Mouse (Mus musculus): Measurements from ENCODE around the gene Alox12.
A peak's percentile ranks its signal among the peaks of the same experiment; 100 is the strongest.

Alox12 gene

GRCm38 (mm10) chr11:70254931-70255531, at the start of gene Alox12:
Gene Alox12, minus strand, starts transcription at chr11:70255353.
- no peak for DNase-seq (ENCODE audit: low read depth)

DNA sequence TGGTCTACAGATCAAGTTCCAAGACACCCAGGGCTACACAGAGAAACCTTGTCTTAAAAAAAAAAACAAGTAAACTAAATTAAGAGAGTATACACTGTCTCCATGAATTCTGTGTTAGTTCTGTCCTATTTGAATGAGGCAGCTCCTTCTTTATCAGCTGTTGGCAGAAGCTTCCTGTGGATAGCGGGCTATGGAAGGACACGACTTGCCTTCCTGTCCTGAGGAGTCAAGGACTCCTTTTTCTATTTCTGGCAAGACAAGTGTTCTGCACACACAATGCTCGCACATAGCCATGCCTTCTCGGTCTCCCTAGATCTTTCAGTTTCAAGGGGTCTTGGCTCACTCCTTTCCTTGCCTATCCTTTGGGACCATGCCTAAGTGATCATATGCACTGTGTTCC, 47.1 kb upstream of the Alox12 start:
- DNase-seq (ENCODE audit: low read depth): no peak

DNA sequence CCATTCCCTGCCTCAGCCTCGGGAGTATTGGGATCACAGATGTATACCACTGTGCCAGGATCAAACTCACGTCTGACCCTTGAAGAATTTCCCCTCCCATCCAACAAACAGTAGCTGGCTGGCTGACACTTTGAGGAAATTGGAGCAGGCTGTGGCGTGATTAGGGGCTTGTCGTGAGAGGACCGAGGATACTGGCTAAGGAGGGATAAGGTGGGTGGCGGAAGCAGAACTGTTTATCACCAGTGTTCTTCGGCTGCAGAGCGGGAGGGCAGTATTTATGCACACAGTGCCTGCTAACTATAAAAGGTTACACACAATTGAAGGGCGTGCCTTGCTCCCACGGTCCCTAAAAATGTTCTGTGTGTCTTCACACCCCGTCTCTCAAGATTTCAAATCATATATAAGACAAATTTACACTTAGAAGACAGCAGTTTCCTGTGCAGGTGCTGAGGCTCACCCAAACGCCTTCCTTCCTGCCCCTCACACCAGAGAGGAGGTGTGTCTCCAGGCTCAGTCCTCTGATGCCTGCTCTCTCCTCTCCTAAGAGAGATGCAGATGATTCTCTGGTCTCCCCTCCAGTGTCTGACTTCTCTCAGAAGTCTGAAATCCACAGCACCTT, 42.8 kb upstream of the Alox12 start:
- DNase-seq (ENCODE audit: low read depth): no peak

- no peak for DNase-seq (ENCODE audit: low read depth)
Observed at GRCm38 (mm10) chr11:70297405-70297804, 42.3 kb upstream of the Alox12 start.

DNA sequence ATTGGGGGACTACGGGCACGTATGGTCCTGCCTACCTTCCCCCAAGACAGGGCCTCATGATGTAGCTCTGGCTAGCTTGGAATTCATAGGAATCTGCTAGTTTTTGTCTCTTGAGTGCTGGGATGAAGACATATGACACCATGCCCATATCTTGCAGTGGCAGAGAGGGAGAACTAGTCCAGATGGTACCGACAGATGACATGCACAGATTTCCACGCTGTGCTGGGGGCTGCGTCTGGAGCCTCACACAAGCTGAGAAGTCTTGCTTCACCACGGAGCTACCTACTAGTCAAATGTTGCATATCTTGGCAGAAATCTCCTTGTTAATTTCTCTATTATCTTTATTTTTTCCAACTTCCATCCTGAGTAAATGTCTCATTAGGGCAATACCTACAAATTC, 38.7 kb upstream of the Alox12 start:
- DNase-seq (ENCODE audit: low read depth): no peak

GRCm38 (mm10) chr11:70291235-70291634, 36.1 kb upstream of the Alox12 start:
- no peak for DNase-seq (ENCODE audit: low read depth)

DNA sequence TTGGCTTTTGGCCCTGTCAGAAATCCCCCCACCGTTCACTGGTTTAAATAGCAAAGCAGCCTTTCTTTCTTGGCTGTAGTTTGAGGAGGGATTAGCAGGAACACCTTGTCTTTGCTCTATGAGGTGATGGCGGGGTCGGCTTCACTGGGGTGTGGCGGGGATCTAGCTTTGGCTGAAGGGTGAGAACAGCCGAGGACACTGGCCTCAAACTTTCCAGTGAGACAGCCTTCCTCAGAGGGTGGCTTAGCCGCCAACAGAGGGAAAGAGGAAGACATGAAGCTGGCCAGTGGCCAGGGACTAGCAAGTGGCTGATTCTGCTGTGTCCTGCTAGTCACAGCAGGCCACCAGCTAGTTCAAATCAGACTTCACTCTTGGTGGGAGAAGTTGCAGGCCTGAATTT, 34.1 kb upstream of the Alox12 start:
- DNase-seq (ENCODE audit: low read depth): no peak

DNA sequence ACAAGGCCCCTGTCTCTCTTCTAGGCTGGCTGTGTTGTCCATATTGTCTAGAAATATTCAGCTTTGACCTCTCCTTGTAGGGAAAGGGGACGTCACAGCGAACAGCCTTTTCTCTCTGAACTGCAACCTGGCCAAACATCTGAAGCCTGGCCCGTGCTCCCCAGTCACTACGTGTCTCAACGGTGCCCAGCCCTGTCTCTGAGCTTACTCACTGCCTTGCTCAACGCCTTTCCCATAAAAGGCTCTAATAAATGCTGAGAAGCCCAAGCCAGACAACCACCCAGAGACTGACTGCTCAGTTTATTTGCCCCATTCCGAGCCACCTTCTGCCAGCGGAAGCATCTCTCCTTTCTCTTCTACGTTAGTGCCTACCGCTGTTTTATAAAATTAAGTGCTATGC, 32.9 kb upstream of the Alox12 start:
- peak; percentile 28 for DNase-seq (ENCODE audit: low read depth)

DNA sequence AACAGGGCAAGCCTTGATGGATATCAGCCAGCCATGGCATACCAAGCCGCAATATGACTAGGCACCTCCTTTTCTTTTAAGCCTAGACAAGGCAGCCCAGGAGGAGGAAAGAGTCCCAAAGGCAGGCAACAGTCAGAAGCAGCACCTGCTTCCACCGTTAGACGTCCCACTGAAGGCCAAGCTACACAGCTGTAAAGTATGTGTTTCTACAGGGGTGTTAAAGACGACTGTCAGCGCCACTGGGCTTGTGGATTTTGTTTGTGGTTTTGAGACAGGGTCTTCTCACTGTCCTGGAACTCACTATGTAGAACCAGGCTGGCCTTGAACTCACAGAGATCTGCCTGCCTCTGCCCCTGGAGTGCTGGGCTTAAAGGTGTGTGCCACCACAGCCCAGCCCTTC, 30.5 kb upstream of the Alox12 start:
- no peak for DNase-seq (ENCODE audit: low read depth)

DNA sequence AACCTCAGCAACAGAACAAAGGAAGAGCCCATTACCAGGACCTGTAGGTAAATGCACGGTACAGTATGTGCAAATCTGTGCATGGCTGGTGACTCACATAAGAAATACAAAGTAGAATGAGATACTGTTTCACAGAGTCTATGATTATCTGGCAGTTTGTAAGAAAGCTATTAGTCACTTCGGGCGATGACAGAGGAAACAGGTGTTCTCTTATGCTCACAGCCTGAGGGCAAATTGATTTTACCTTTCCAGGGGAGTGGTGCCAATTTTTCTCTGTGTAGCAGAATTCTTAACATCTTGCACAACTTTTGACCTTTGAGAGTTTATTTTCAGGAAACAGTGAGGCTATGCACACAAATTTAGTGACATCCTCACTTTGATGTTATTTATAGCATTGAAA, 29.6 kb upstream of the Alox12 start:
- peak; percentile 22 for DNase-seq (ENCODE audit: low read depth)

- no peak for DNase-seq (ENCODE audit: low read depth)
Observed at GRCm38 (mm10) chr11:70283666-70284065, 28.5 kb upstream of the Alox12 start.

DNA sequence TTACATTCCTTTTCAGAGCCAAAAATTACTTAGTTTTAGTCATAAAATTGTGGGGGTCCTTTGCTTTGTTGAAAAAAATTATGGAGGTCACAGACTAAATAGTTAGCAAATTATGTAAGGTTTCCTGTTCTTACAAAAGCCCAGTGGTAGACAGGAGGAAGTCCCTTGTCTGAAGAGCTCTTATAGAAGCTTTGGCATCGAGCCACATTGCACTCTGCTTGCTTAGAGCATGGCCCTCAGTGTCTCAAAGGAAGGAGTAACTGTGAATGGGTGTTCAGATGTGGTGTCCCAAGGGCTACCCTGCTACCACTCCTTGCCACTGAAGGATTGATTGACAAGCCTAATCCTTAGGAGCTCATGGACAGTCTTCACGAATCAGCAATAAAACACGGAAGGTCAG, 25.3 kb upstream of the Alox12 start:
- no peak for DNase-seq (ENCODE audit: low read depth)

GRCm38 (mm10) chr11:70278961-70279360, 23.8 kb upstream of the Alox12 start:
- DNase-seq (ENCODE audit: low read depth): no peak

GRCm38 (mm10) chr11:70271641-70272040, 16.5 kb upstream of the Alox12 start:
- no peak for DNase-seq (ENCODE audit: low read depth)

DNA sequence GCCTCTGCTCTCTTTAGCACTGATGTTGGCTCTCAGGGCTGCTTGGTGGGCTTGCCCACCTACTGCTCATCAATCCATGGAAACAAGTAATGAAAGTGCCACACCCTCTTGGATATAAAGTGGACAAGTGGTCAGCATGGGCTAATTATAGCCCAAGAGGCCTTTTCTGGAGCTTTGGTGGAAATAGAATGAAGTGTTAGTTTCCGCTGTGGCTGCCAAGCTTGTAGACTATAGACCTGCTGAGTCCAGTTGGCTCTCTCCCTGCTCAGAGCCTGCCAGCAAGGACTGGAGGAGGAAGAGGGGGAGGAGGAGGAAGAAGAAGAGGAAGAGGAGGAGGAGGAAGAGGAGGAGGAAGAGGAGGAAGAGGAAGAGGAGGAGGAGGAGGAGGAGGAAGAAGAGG, 11.3 kb upstream of the Alox12 start:
- no peak for DNase-seq (ENCODE audit: low read depth)

GRCm38 (mm10) chr11:70265819-70266218, 10.7 kb upstream of the Alox12 start:
- DNase-seq (ENCODE audit: low read depth): no peak

DNA sequence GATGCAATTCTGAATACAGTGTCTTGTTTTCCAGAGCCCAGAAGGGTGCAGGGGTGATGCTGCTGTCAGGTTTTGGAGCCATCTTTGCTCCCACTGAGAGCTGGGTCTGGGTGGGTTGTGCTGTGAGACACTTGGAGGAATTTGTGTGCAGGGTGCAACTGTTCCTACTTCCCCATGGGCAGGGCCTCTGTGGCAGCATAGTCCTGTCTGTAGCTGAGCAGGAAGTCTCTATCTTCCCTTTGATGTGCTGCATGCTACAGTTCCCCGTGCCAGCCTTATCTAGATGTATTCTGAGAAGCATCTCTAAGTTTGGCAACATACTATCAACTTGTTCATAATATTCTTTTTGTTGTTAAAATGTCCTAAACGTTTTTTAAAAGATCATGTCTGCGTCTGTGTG, 10.1 kb upstream of the Alox12 start:
- no peak for DNase-seq (ENCODE audit: low read depth)

DNA sequence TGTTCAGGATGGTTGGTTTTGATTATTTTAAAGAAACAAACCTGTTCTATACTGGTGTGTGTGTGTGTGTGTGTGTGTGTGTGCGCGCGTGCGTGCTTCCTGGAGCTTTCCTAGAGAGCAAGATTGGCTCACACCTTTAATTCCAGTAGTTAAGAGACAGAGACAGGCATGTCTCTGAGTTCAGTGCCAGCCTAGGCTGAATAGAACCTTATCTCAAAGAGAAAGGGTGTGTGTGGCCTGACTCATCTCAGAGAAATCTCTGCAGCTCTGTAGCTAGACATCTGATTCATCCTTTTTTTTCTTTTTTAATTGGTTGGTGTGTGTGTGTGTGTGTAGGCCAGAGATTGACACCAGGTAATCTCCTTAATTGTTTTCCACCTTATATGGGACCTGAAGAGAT, 3.9 kb upstream of the Alox12 start:
- no peak for DNase-seq (ENCODE audit: low read depth)

DNA sequence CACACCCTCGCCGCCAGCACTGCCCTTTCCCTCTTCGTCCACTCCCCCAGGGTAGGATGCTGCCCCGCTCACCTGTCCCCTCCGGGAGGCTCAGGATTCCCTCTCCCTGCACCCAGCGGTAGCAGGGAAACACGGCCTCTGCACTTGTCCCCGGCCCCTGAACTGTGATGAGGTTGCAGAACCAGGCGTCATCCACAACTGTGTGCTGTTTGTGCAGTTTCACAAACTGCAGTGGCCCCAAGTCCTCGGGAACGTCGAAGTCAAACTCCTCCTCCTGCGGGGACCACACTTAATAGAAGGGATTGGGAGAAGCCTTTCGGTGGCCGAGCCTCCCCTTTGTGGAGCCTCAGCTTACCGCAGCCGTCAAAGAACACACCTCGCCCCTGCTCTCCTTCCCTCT, 816 bp downstream of the Alox12 start:
- no peak for DNase-seq (ENCODE audit: low read depth)

GRCm38 (mm10) chr11:70251853-70252252, 3.3 kb downstream of the Alox12 start:
- DNase-seq (ENCODE audit: low read depth): no peak

- no peak for DNase-seq (ENCODE audit: low read depth)
Observed at GRCm38 (mm10) chr11:70250150-70250549, 5.0 kb downstream of the Alox12 start.

DNA sequence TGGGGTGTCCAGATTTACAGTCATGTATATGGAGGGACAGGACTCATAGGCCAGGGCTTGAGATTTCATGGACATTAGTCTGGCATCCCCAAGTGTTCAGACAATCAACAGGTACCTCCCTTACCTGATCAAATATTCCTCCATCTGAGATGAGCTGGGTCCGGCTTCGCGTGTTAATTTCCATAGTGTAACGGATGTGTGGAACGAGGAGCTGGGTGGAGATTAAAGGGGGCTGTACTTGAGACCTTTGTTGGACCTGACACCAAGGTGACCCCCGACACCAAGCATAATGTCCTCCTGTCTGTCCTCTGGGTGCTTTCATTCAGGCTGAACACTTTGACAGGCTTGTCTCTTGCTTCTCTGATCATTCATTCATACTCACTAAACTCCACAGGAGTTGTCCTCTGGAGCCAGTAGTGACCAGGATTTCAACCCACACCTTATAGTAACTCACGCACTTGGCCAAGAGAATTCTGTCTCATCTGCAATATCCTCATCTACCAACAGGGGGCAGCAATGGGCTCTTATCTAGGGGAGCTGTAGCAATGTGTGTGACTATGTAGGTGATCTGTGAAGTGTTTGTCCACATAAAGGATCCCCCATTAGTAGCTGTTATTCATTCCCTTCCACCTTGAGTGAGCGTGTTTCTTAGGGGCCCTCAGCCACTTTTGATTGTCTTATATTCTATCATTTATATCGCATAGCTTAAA, 7.9 kb downstream of the Alox12 start:
- DNase-seq (ENCODE audit: low read depth): no peak

DNA sequence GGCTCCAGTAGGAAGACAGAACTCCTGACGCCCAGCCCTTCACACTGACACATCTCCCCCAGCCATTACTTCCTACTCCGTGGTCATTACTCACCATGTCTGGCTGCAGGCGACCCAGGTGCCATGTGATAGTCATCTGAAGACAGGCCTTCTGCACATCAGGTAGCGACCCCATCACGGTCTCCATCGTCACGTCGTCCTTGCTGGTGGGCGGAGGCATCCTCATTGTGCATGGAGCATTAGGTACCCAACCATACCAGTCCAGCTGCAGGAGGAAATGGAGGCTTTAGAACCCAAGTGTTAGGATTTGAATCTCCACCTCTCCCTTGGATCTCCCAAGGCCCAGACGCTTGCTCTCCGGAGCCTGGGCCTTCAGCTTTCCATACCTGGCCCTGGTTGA, 12.6 kb downstream of the Alox12 start:
- DNase-seq (ENCODE audit: low read depth): no peak

Measured in fibroblast of lung, adult 2 months (primary cell).